8 mouse cellular contexts compared by ENCODE assay signal in genomic region chr11:116333526-116334416, GRCm38 (mm10). TPM values are rescaled to one million over a fixed set of nuclear protein-coding genes. Genes with fewer than 3 reads are reported as not detected.
DNase-seq lines count a peak whose midpoint lies in the region; ATAC-seq lines count a peak whose summit lies in the region.

No protein-coding gene starts in this region.

- H3K27ac ChIP-seq in hindbrain, embryonic 15.5 days (replicated peaks) = peak overlapping the region; percentile 51; the same call in 1 of the 2 replicates
- H3K27ac ChIP-seq in liver, embryonic 12.5 days = peak overlapping the region; percentile 65; the same call in 1 of the 2 replicates

- H3K27me3 ChIP-seq in hindbrain, embryonic 15.5 days = peaks cover 19% of the 10 kb centered on the region
- peaks cover 77% of the 10 kb centered on the region for H3K27me3 ChIP-seq in liver, embryonic 12.5 days (replicated peaks)

- H3K9ac ChIP-seq in hindbrain, embryonic 15.5 days = 0 out of 2 replicates have a peak overlapping the region, but pooled peaks have one; percentile 10
- no peak overlapping the region for H3K9ac ChIP-seq in liver, embryonic 12.5 days

- no peak for ATAC-seq in hindbrain, embryonic 15.5 days (ENCODE audit: low FRiP score, low read depth)
- ATAC-seq in liver, embryonic 12.5 days = no peak

- H3K4me2 ChIP-seq in hindbrain, embryonic 15.5 days = peak overlapping the region; percentile 100
- H3K4me2 ChIP-seq in liver, embryonic 12.5 days = peak overlapping the region; percentile 98

- WGBS in hindbrain, embryonic 15.5 days = 23% methylated on average over 31 of the region's 31 CpGs
- WGBS in liver, embryonic 12.5 days (ENCODE audit: insufficient replicate concordance) = 29% methylated on average over 31 of the region's 31 CpGs

- H3K4me3 ChIP-seq in hindbrain, embryonic 15.5 days = peak overlapping the region; percentile 53
- peak overlapping the region; percentile 67 for H3K4me3 ChIP-seq in liver, embryonic 12.5 days

- H3K9me3 ChIP-seq in hindbrain, embryonic 15.5 days = no peaks in the 10 kb centered on the region
- H3K9me3 ChIP-seq in liver, embryonic 12.5 days (replicated peaks) = no peaks in the 10 kb centered on the region

- peaks cover 79% of the 10 kb centered on the region for H3K4me1 ChIP-seq in hindbrain, embryonic 15.5 days (replicated peaks)
- H3K4me1 ChIP-seq in liver, embryonic 12.5 days = peaks cover 38% of the 10 kb centered on the region

- H3K36me3 ChIP-seq in hindbrain, embryonic 15.5 days = 0 out of 2 replicates have a peak, but pooled peaks cover 4% of the 10 kb centered on the region
- no peaks in the 10 kb centered on the region for H3K36me3 ChIP-seq in liver, embryonic 12.5 days

- peak; percentile 20 for DNase-seq in urinary bladder, adult 2 months (ENCODE audit: low spot score)
- DNase-seq in urinary bladder, postnatal 10 days (ENCODE audit: low spot score) = no peak
- DNase-seq in embryo, embryonic 10.5 days (ENCODE audit: low spot score) = no peak
- DNase-seq in left cerebral cortex, adult 8-10 months (ENCODE audit: low spot score in 2 of 2) = no peak
- no peak for DNase-seq in right cerebral cortex, adult 2 months (ENCODE audit: low spot score in 2 of 2)
- DNase-seq in adrenal gland, adult 8-10 months = no peak

RNA-seq across cellular contexts. Expression of gene Foxj1, which starts 1.4 kb away (rescaled TPM):
- polyA plus RNA-seq in urinary bladder, adult 2 months (2012; rRNA removed) = 0.24 and 0.34 TPM in 2 replicates
- polyA plus RNA-seq in hindbrain, embryonic 15.5 days (2015; fragmentation: Nextera tagmentation; extraction: Ambion mirVana) = 13.7 and 23.2 TPM in 2 replicates
- polyA plus RNA-seq in liver, embryonic 12.5 days (2016; fragmentation: Nextera tagmentation; extraction: Ambion mirVana) = 1.2 and 1.4 TPM in 2 replicates
- total RNA-seq in left cerebral cortex, adult 8-10 months (2022) = 1 to 10 TPM; 4.4 to 8.6 (median 4.7) TPM
- under 1 TPM in 2 of 4 experiments, not detected in 2; 0.09 to 0.21 TPM for total RNA-seq in adrenal gland, adult 8-10 months (2022)

RNA-seq across cellular contexts. Expression of gene Exoc7, which starts 26.7 kb away (rescaled TPM):
- polyA plus RNA-seq in urinary bladder, adult 2 months (2012; rRNA removed) = 40.4 and 51.0 TPM in 2 replicates
- 106 and 108 TPM in 2 replicates for polyA plus RNA-seq in hindbrain, embryonic 15.5 days (2015; fragmentation: Nextera tagmentation; extraction: Ambion mirVana)
- 29.7 and 31.8 TPM in 2 replicates for polyA plus RNA-seq in liver, embryonic 12.5 days (2016; fragmentation: Nextera tagmentation; extraction: Ambion mirVana)
- total RNA-seq in left cerebral cortex, adult 8-10 months (2022) = 100 to 1,000 TPM in 3 of 4 experiments, 10 to 100 TPM in 1; 99.6 to 115 (median 106) TPM
- 10 to 100 TPM; 61.0 to 83.9 (median 72.6) TPM for total RNA-seq in adrenal gland, adult 8-10 months (2022)

RNA-seq across cellular contexts. Expression of gene Galr2, which starts 53.0 kb away (rescaled TPM):
- 9.5 and 12.9 TPM in 2 replicates for polyA plus RNA-seq in urinary bladder, adult 2 months (2012; rRNA removed)
- 0.51 and 0.68 TPM in 2 replicates for polyA plus RNA-seq in hindbrain, embryonic 15.5 days (2015; fragmentation: Nextera tagmentation; extraction: Ambion mirVana)
- polyA plus RNA-seq in liver, embryonic 12.5 days (2016; fragmentation: Nextera tagmentation; extraction: Ambion mirVana) = not detected in 2 replicates
- not detected for total RNA-seq in left cerebral cortex, adult 8-10 months (2022)
- under 1 TPM in 3 of 4 experiments, not detected in 1; 0.12 to 0.28 (median 0.13) TPM for total RNA-seq in adrenal gland, adult 8-10 months (2022)

RNA-seq across cellular contexts. Expression of gene Srp68, which starts 59.8 kb away (rescaled TPM):
- 75.0 and 78.3 TPM in 2 replicates for polyA plus RNA-seq in urinary bladder, adult 2 months (2012; rRNA removed)
- polyA plus RNA-seq in hindbrain, embryonic 15.5 days (2015; fragmentation: Nextera tagmentation; extraction: Ambion mirVana) = 63.9 and 66.1 TPM in 2 replicates
- 66.4 and 66.8 TPM in 2 replicates for polyA plus RNA-seq in liver, embryonic 12.5 days (2016; fragmentation: Nextera tagmentation; extraction: Ambion mirVana)
- 10 to 100 TPM; 66.5 to 72.8 (median 70.5) TPM for total RNA-seq in left cerebral cortex, adult 8-10 months (2022)
- 10 to 100 TPM; 75.4 to 88.7 (median 83.0) TPM for total RNA-seq in adrenal gland, adult 8-10 months (2022)
